Mouse (Mus musculus) heart, adult 2 months (tissue): ENCODE results near the gene Gm15557.

ENCODE experiments used
- CTCF ChIP-seq: fragments of 200-600 bp; IDR thresholded peaks from 2 replicates; pipeline ENCODE4 v1.8.1; 2022; ENCODE audit warnings: antibody characterized with exemption, mild to moderate bottlenecking, moderate library complexity
- EP300 ChIP-seq: fragments of 200-500 bp; IDR thresholded peaks from 2 replicates; pipeline ENCODE4 v1.6.1; 2011; ENCODE audit warnings: low read depth, low read length, control low read depth; ENCODE audit not compliant: insufficient read depth
- POLR2A ChIP-seq: fragments of 200-500 bp; IDR thresholded peaks from 2 replicates; pipeline ENCODE4 v1.6.1; 2011; ENCODE audit warnings: mild to moderate bottlenecking, low read depth, low read length, control low read depth; ENCODE audit not compliant: insufficient read depth

DNA sequence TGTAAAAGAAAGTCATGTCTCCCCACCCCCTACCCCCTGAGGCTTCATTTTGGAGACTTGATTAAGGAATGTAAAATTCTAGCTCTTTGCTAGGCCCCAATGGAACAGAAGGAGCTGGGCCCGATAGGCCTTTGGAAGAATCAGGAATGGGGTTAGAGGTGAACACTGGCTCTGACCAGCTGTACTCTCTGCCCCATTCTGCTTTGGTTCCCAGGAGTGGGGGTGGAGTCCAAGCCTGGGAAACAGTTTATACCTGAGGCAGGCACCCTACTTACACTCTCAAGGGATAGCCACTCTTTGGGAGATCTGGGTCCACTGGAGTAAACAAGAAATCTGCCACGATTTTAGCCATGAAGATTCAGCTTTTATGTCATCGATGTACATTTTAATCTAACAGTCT, at the start of gene Gm15557:
- TF ChIP-seq EP300 (no peak), CTCF (no peak), POLR2A (no peak)
